Mouse (Mus musculus) G1E (cell line): ENCODE measurements around the gene Top1.

Source experiments
- CTCF ChIP-seq: IDR thresholded peaks from 2 replicates; pipeline ENCODE4 v1.5.1; 2012; ENCODE audit warnings: low read depth, low read length, inconsistent platforms, mixed read lengths
- GATA1 ChIP-seq: IDR thresholded peaks from 2 replicates; pipeline ENCODE4 v1.6.1; 2012; ENCODE audit warnings: borderline replicate concordance, low read length, inconsistent platforms, mixed read lengths
- POLR2AphosphoS5 ChIP-seq: IDR thresholded peaks from 2 replicates; pipeline ENCODE4 v1.6.1; 2012; ENCODE audit warnings: low read depth, low read length, inconsistent platforms; ENCODE audit not compliant: insufficient replicate concordance
- TAL1 ChIP-seq: conservative IDR thresholded peaks from 2 replicates; pipeline ENCODE4 v1.6.1; 2012; ENCODE audit warnings: low read depth, low read length, inconsistent platforms, mixed read lengths

GRCm38 (mm10) chr2:160601805-160602204 is 43.9 kb upstream of the Top1 start:
- TF ChIP-seq CTCF, result peak; percentile 72
- TF ChIP-seq POLR2AphosphoS5, result no peak
- no peak for TF ChIP-seq TAL1
- no peak for TF ChIP-seq GATA1
